Mouse (Mus musculus) cerebellum, adult 9-10 months (tissue): ENCODE measurements at regions not wholly inside any gene's neighbourhood (a gene's known extent, or its start where the extent isn't known, plus 50 kb on each side); places are given as distances from the start of the nearest gene placed in this dataset.
"Not testable (repeated sequence)": the region's sequence is repeated elsewhere in the genome, so short reads cannot be mapped to it uniquely, and the experiment has no call there.

Experiments
- DNase-seq: peaks from one replicate; pipeline ENCODE4 v3.0.0; 2022

DNA sequence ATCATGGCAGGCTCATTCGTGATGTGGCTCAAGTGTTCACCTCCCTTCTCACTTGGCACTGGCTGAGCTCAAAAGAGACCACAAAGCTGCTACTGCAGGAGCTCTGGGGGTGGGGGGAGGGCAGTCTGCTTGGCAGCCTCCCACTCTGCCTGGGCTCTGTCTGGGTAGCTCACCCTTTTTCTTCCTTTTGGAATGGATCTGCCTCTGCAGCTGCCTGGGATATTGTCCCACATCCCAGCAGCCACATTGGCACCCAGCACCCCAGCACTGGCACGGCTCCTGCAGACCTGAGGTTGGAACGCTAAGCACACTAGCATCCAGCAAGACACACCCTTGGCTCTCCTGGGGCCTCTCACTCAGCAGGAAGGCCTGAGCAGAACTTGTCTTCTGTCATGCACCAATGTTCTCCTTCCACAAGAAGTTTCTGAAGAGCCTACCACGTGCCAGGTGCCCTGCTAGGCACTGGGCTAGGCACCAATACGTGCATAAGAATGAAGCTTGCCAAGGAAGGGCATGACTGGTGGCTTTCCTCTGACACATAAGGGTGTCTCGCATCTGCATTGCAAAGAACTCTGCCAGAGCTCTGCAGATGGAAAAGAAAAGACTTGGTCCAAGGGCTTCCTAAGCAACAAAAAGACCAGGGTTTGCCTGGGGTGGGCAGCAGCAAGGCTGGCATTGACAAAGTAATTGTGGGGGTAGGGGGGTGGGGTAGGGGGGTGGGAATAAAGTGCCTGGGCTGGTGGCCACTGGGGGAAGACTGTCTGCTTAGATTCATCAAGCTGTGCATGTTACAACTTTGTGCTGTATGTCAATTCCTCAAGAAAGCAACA lies 112.1 kb upstream of the Sipa1l1 start:
- not testable (repeated sequence) for DNase-seq

DNA sequence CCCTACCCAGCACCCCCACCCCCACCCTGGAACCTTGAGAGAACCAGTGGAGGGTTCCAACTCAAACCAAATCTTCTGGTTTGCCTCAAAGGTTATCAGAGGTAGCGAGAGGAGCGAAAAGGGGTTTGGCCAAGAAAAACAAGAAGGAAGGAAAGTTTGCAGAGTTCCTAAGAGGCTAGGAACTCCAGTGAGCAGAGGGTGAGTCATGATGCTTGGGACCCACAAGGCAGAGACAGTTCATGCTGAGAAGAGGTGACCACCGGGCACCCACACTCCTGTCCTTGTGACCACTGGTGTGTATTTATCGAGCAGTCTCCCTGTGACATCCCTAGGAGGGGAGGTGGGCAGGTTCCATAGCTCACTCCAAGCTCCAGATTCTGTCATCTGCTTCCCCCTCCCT lies 104.1 kb upstream of the Sipa1l1 start:
- DNase-seq, result no peak

GRCm38 (mm10) chr12:82066860-82067259 lies 102.3 kb upstream of the Sipa1l1 start:
- no peak for DNase-seq

- DNase-seq, result no peak
Measured at GRCm38 (mm10) chr12:82069621-82070020, 99.5 kb upstream of the Sipa1l1 start.

DNA sequence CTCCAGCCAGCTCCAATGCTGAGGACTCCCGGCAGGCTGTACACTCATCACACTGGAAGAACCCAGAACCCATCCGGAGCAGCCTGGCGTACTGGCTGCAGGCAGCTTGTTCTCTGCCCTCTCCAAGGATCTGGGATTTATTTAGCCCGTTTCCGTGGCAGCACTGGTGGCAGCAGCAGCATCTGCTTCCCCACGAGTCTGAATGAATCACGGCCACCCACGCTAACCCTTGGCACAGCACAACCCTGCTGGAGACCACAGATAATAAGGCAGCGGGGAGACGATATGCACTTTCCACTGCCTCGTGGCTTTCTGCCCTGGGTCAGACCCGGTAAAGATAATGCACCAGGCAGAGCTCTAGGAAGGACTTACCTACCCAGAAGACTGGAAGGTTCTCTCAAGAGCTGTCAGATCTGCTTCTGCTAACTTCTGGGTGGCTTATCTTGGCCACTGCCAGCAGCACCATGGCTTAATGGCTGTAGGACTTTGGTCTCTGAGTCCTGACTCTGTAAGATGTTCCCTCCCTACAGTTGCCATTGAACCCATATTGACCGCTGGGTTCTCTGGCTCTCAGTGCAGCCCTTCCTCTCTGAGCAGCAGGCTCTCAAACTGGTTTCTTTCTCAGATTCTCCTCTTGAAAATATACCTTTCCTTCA lies 96.2 kb upstream of the Sipa1l1 start:
- DNase-seq, result peak; percentile 44

- no peak for DNase-seq
Measured at GRCm38 (mm10) chr12:82075479-82076221, 93.5 kb upstream of the Sipa1l1 start.

DNA sequence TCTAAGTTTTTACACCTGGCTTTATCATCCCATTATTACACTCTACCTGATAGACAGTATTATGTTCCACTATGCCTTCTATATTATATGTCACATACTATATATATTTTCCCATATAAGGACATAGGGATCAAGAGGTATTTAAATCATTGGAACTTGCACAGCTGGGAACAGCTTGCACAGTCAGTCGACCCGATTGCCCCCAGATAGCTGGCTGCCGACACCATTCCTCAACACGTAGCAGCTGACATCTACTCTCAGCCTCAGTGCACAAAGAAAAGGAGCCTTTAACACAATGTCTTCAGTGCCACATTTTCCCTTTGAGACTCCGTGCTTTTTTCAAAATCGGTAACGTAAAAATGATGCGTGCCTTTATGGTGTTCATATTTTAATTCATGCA lies 92.4 kb upstream of the Sipa1l1 start:
- no peak for DNase-seq

DNA sequence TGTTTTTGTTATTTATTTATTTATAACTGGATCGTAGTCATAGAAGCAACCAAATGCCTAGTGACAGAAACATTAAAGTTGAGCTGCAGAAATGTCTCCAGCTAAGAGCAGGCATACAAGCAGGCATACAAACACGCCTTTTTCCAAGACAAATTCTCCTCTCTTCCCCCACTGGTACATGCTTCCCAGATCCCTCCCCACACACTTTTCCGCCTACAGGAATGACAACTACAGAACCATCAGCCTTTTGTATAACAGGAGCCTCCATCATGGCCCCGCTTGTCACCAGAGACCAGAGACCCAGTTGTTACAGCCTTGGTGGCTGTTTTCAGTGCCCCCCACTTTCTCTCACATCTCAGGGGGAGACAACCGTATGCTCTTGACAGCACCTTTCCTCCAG lies 91.2 kb upstream of the Sipa1l1 start:
- no peak for DNase-seq

GRCm38 (mm10) chr12:82078740-82079139 lies 90.4 kb upstream of the Sipa1l1 start:
- DNase-seq, result no peak

- DNase-seq, result no peak
Measured at GRCm38 (mm10) chr12:82080196-82080880, 88.8 kb upstream of the Sipa1l1 start.

GRCm38 (mm10) chr12:82082596-82082995 lies 86.5 kb upstream of the Sipa1l1 start:
- not testable (repeated sequence) for DNase-seq

- DNase-seq, result no peak
Measured at GRCm38 (mm10) chr12:82085771-82086400, 83.2 kb upstream of the Sipa1l1 start.

DNA sequence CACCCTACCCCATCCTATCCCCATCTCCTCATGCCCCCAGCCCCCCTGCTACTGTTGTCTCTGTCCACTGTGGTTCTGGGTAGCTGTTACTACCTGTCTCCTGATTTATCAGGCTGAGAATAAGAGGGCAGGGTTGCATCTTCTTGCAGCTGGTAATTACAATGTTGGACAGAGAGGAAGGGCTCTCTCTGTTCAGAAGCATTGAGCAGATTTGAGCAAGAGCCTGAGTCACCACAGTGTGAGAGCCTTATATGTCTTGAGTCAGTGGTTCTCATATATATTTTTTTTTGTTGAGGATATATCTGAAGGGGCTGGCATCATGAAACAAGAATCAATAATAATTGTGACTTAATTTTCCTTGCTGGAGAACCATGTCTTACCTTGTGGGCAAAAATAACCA lies 82.7 kb upstream of the Sipa1l1 start:
- no peak for DNase-seq

DNA sequence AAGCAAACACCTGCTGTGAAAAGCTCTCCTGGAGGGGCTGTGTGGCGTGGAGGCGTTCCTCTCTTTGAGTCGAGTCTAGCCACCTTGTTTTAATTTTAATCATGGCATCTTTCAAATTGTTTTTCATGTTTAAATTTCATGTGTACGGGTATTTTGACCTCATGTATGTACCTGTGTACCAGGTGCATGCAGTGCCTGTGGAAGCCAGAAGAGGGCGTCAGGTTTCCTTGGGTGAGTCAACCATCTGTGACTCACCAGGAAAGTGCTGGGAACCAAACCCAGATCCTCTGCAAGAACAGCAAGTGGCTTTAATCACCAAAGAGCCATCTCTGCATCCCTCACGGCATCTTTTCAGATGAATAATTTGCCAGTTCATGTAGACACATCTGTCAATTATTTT lies 79.8 kb upstream of the Sipa1l1 start:
- no peak for DNase-seq

- DNase-seq, result no peak
Measured at GRCm38 (mm10) chr12:82093317-82093716, 75.8 kb upstream of the Sipa1l1 start.

GRCm38 (mm10) chr12:82095396-82095795 lies 73.7 kb upstream of the Sipa1l1 start:
- no peak for DNase-seq

DNA sequence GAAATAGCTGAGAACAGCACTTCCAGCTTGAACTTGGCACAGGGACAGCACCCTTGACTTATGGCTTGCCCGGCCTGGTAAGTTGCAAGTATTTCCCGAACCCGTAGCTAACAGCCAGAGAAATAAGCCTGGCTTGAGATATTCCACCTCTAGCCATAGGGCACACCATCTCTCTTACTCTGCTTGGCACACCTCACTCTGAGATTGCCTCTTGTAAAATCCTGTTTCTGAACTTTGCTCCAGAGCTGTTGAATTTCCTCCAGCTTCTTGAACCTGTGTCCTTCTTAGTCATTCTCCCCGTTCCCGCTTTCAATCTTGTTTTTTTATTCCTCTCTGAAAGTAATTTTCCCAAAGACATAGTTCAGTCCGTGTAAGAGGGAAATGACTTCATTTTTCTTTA lies 72.0 kb upstream of the Sipa1l1 start:
- no peak for DNase-seq

DNA sequence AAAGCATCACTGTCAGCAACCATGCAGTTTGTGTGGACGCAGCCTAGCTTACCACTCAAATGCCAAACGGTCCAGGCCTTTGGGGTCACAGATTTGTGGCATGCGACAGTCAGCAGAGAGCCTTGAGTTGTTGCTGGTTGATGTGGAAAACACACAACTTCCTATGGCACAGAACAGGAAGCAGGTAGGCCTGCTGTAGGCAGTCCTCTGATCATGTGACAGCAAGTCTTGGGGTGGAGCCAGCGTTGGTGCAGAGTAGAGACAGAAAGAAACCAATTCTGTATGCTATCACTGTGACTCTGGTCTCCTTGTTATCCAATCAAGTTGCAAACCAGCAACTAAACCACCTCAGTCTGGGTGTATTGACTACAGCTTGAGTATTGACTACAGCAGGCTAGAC lies 71.5 kb upstream of the Sipa1l1 start:
- DNase-seq, result no peak

DNA sequence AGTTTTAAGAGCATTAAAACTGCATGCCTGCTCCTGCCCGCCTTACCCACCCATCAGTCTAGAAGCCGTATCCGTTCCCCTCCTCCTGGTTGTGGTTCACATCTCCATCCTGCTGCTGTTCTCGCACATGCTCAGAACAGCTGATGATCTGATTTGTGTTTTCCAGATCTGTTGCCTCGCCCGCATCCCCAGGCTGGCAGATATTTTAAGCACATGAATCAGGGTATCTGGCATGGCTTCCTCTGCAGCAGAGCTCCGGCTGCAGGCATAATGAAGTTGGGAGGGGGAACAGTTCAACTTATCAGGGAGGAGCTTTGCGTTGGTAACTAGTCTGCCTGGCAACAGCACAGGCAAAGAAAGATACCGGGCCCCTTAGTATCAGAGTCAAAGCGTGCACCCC lies 64.9 kb upstream of the Sipa1l1 start:
- DNase-seq, result peak; percentile 82

DNA sequence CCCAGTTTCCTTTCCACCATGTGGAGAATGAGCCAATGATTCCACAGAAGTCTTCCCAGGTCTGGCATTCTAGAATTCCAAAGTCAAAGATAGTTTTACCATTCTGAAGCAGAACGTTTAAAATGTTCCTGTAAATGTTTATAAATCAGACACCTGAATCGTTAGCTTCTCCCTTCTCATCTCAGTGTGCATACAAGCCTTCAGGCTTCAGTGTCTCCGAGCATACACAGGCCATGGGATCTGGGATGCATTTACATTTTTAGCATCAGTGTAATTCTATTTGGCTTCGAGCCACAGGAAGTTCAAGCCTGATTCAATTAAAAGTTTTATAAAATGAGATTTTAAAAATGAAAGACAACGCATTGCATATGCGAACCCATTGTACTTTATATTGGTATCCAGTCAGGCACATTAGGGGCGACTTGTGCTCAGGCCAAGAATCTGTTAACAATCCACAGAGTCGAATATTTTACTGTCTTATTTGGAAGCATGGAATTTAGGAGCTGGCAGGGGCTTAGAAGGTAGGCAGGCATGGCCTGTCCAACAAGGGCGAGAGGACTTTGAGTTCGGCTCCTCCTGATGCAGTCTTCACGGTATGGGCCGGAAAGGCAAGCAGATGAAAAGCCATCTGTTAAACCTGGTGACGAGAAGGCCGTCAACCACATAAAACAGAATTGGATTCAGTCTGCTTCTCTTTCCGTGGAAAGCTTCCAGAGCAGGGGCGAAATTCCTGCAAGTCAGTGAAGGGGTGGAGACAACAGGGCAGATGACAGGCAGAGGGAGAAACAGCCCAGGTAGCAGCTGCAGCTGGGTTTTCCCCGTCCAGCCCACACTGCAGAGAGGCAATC lies 63.7 kb upstream of the Sipa1l1 start:
- DNase-seq, result peak; percentile 34

DNA sequence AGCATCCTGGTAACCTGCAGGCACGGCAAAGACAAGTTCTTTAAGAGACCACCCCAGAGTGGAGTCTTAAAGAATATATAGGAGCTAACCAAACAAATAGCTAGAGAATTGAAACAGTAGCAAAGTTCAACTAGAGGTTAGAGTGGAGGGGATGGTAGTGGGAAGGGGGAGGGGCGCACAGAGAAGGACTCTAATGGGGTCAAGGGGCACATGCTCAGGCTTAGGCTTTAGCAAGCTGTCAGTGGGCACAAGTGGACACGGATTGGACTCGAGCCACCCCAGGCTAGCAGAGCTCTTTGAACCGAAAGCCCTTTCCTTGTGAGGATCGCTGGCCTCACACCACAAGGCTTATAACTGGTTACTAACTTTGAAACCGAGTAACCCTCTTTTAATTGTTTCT lies 53.4 kb upstream of the Sipa1l1 start:
- no peak for DNase-seq
